Mouse (Mus musculus) kidney, adult 9 months (tissue): ENCODE results near the gene Srrm3.

Experiments used
- DNase-seq: peaks from one replicate; pipeline ENCODE4 v3.0.0; 2022

Srrm3 gene

GRCm38 (mm10) chr5:135806555-135807262, at the start of gene Srrm3:
Gene Srrm3, plus strand, starts transcription at chr5:135806890.
- DNase-seq, result peak; percentile 91

- no peak for DNase-seq
These were observed 44.8 kb upstream of the Srrm3 start for GRCm38 (mm10) chr5:135761881-135762280.

GRCm38 (mm10) chr5:135763526-135763925, 43.2 kb upstream of the Srrm3 start:
- peak; percentile 74 for DNase-seq

GRCm38 (mm10) chr5:135764971-135765370, 41.7 kb upstream of the Srrm3 start:
- no peak for DNase-seq

- DNase-seq, result no peak
These were observed 34.2 kb upstream of the Srrm3 start for GRCm38 (mm10) chr5:135772519-135772918.

- DNase-seq, result peak; percentile 65
These were observed 30.1 kb upstream of the Srrm3 start for GRCm38 (mm10) chr5:135776546-135776945.

GRCm38 (mm10) chr5:135777796-135778470, 28.8 kb upstream of the Srrm3 start, which contains the start of gene Styxl1:
Gene Styxl1, minus strand, starts transcription at chr5:135778385.
- DNase-seq, result no peak

- DNase-seq, result peak; percentile 100
These were observed 27.9 kb upstream of the Srrm3 start, which contains the start of gene Mdh2 for GRCm38 (mm10) chr5:135778471-135779445. Gene Mdh2, plus strand, starts transcription at chr5:135778480.

- no peak for DNase-seq
These were observed 26.4 kb upstream of the Srrm3 start for GRCm38 (mm10) chr5:135780331-135780730.

GRCm38 (mm10) chr5:135782901-135783300, 23.8 kb upstream of the Srrm3 start:
- DNase-seq, result no peak

GRCm38 (mm10) chr5:135793996-135794858, 12.5 kb upstream of the Srrm3 start:
- peak; percentile 90 for DNase-seq

- DNase-seq, result no peak
These were observed 11.9 kb upstream of the Srrm3 start for GRCm38 (mm10) chr5:135794859-135795181.

GRCm38 (mm10) chr5:135799746-135800145, 6.9 kb upstream of the Srrm3 start:
- DNase-seq, result no peak

GRCm38 (mm10) chr5:135800927-135801326, 5.8 kb upstream of the Srrm3 start:
- DNase-seq, result no peak

GRCm38 (mm10) chr5:135802641-135803040, 4.0 kb upstream of the Srrm3 start:
- no peak for DNase-seq

- DNase-seq, result no peak
These were observed 3.6 kb upstream of the Srrm3 start for GRCm38 (mm10) chr5:135803135-135803534.

- no peak for DNase-seq
These were observed 3.0 kb upstream of the Srrm3 start for GRCm38 (mm10) chr5:135803676-135804075.

- no peak for DNase-seq
These were observed 2.0 kb upstream of the Srrm3 start for GRCm38 (mm10) chr5:135804735-135805134.

GRCm38 (mm10) chr5:135807263-135807637, 560 bp downstream of the Srrm3 start:
- DNase-seq, result no peak

- no peak for DNase-seq
These were observed 6.3 kb downstream of the Srrm3 start for GRCm38 (mm10) chr5:135812991-135813390.

- DNase-seq, result no peak
These were observed 11.8 kb downstream of the Srrm3 start for GRCm38 (mm10) chr5:135818491-135818890.

- no peak for DNase-seq
These were observed 15.7 kb downstream of the Srrm3 start for GRCm38 (mm10) chr5:135822316-135822944.
